Mouse (Mus musculus) bone marrow macrophage, adult 2 months (primary cell): ENCODE data around the gene Ppfia1.

Experiments
- CTCF ChIP-seq: IDR thresholded peaks from 2 replicates; pipeline ENCODE4 v1.5.1; 2012; ENCODE audit warnings: low read depth, mild to moderate bottlenecking, low read length, moderate library complexity
- POLR2A ChIP-seq: IDR thresholded peaks from 2 replicates; pipeline ENCODE4 v1.6.1; 2012; ENCODE audit warnings: mild to moderate bottlenecking, low read depth, low read length, borderline replicate concordance

- TF ChIP-seq POLR2A (no peak), CTCF (no peak)
These were observed 84.3 kb downstream of the Ppfia1 start for GRCm38 (mm10) chr7:144469181-144469641.
